Mouse (Mus musculus) brain, adult 2 months (tissue): ENCODE results near the gene Itga11.
A peak's percentile ranks its signal among the peaks of the same experiment; 100 is the strongest.
"Not testable (repeated sequence)": the region's sequence is repeated elsewhere in the genome, so short reads cannot be mapped to it uniquely, and the experiment has no call there.

Source experiments
- DNase-seq: peaks from one replicate; pipeline ENCODE4 v3.0.0; 2011; ENCODE audit warnings: low read depth, low spot score

Itga11 gene

GRCm38 (mm10) chr9:62765346-62765745, 87.7 kb downstream of the Itga11 start:
- peak; percentile 84 for DNase-seq

DNA sequence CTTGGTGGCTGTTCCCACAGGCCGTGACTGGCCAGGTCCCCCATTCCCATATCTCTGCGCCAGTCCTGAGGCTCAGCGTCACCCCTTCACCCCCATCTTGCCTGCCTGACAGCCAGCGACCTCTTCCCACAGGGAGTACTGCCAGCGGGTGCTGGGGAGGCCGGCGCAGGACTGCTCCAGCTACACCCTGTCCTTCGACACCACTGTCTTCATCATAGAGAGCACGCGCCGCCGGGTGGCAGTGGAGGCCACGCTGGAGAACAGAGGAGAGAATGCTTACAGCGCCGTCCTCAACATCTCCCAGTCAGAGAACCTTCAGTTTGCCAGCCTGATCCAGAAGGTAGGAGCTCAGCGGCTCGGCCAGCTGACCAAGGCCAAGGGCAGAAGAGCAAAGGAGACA, 89.8 kb downstream of the Itga11 start:
- no peak for DNase-seq

DNA sequence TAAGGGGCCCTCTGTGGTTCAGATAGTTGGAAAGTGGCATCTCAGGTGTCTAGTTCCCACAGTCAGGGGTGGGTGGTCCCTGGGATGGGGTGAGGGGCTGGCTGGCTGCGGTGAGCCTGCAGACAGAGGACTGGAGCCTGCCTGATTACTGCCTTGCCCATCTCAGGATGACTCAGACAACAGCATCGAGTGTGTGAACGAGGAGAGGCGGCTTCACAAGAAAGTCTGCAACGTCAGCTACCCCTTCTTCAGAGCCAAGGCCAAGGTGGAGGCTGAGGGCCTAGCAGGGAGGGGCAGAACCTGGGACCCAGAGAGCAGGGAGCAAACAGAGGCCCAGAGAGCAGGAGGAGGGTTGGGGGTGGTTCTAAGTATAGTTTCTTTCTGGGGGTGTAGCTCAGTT, 90.7 kb downstream of the Itga11 start:
- peak; percentile 74 for DNase-seq

GRCm38 (mm10) chr9:62772746-62773145, 95.1 kb downstream of the Itga11 start:
- DNase-seq, result no peak

- DNase-seq, result no peak
Observed at GRCm38 (mm10) chr9:62775464-62775863, 97.8 kb downstream of the Itga11 start.

- DNase-seq, result peak; percentile 85
Observed at GRCm38 (mm10) chr9:62777461-62777860, 99.8 kb downstream of the Itga11 start.

- DNase-seq, result no peak
Observed at GRCm38 (mm10) chr9:62778721-62779120, 101.1 kb downstream of the Itga11 start.

DNA sequence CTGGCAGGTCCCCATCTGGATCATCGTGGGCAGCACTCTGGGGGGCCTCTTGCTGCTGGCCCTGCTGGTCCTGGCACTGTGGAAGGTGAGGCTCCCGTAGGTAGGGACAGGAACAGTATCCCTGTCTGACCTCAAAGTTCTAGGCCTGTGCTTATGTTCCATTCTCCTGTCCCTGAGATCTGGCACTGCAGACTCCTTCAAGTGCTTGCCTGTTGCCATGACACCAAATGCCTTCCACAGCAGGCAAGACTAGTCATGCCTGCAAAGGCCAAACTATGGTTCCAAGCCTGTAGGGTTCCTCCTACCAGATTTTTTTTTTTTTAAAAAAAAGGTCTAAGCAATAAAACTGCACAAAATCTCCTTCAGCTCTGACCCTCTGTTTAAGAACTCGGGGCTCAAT, 104.3 kb downstream of the Itga11 start:
- peak; percentile 85 for DNase-seq

DNA sequence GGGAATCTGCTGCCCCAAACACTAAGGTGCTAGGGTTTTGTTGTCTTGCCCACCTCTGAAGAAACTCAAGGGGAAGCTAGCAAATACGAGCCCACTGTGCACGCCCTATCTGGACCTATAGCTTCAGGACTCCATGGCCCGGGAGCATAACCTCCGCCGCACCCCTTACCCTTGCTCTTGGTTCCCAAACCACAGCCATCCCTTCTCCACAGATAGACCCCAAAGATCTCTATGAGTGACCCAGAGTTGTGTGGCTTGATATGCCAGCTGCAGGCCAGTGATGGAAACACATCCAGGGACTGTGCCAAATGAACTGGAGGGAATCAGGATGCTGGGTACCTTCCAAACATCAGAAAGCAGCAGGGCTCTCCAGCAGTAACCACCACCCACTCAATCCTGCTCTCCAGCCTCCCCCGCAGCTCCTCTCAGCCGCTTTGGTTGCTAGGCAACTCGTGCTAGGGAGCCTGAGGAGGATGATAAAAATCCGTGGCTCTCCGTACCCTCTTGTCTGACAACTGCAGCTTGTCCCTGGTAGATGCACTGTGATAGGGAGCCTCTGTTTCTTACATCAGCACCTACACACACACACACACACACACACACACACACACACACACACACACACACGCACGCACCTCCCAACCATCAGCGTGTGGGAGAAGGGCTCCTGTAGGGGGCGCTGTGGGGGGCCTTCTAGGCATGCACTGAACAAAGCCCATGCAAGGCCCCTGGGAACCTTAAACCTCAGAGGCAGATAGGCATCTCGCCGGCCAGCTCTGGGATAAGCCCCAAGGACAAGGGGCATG, 105.6 kb downstream of the Itga11 start:
- DNase-seq, result peak; percentile 96

GRCm38 (mm10) chr9:62784233-62784632, 106.6 kb downstream of the Itga11 start:
- no peak for DNase-seq

DNA sequence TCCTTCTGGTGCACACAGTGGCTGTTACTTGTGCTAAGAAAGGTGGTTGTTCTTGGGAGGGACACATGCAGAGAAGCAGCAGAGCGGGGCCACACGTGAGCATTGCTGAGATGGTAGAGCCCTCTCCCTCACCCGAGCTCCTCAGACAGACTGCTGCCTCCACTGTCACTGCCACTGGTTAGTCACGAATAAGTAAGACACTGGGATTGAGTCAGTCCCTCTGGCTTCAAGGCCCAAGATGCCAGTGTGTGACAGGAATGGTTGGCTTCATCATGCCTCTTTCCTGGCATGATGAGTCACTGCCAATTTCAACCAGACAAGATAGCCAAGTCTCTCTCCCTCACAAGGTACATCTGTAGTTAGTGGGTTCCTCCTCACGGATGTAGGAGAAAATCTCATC, 109.1 kb downstream of the Itga11 start:
- peak; percentile 87 for DNase-seq

DNA sequence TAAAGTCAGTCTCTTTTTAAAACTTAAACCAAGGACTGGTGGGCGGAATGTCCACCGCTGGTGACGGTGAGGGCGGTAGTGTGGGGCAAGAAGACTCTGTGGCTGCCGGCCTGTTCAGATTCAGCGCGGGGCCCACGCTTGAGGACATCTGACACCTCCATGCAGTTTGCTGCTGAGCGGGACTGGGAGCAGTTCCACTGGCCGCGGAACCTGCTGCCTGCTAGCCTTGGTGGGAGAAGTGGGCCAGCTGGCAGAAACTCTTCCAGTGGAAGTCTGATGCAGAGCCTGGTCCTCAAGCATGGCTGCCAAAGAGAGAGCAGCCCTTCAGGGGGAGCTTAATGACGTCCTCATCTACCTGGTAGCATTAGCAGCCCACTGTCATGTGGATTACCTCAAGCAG, 112.2 kb downstream of the Itga11 start:
- DNase-seq, result peak; percentile 43

GRCm38 (mm10) chr9:62799218-62799617, 121.6 kb downstream of the Itga11 start:
- not testable (repeated sequence) for DNase-seq

DNA sequence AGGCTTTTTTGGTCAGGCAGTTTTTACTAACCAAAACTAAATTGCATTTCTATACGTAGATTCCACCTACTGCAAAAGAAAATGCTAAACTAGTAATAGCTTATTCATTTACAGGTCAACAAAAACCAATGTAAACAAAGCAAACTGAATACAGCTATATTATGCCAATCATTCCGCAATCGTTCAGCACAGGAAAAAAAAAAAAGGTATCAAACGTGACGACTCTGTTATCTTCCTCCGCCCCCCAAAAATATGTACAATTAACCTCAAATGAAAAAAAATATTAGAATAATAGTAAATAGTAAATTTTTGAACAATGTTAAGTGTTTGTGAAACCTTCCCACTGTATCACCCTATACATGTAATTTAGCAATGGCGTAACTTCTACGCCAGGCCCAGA, 132.5 kb downstream of the Itga11 start:
- no peak for DNase-seq

GRCm38 (mm10) chr9:62810543-62811515, 133.2 kb downstream of the Itga11 start:
- DNase-seq, result peak; percentile 51

- peak; percentile 99 for DNase-seq
Observed at GRCm38 (mm10) chr9:62811516-62812121, 134.0 kb downstream of the Itga11 start, which contains the start of gene Fem1b. Fem1b (minus strand) TSS chr9:62811934.

DNA sequence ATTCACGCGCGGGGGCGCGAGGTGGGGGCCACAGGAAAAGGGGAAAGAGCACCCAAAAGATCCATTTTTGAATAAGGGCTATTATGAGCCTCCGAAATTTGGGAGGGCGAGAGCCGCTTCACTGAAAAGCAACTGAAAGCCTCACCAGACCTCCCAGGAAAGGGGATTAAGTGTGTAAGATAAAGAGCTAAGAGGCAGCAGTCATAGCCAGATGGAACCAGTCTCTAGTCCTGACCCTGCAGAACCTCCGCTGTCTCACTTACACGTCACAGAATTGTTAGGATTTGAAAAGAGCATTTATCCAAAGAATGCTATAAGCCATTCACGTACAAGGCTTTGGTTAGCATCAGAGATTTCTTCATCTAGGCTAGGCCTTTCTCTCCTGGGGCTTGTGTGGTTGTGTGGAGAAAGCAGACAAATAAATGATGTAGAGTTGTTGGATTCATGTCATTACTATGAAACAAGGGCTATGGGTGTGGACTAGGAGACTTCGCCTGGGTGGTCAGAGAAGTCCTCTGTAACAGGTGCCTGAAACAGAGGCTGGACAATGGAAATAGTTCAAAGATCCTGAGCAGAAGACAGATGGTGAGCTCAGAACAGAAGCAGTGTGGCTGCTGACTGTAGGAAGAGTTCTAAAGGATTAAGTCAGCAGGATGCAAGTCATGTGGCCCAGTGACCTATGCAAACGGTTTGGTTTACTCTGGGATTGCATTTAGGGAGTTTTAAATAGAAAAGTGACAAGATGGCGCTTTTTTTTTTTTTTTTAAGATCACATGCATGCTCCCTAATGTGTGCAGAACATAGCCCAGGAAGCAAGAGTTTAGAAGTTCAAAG, 134.8 kb downstream of the Itga11 start:
- DNase-seq, result peak; percentile 52

DNA sequence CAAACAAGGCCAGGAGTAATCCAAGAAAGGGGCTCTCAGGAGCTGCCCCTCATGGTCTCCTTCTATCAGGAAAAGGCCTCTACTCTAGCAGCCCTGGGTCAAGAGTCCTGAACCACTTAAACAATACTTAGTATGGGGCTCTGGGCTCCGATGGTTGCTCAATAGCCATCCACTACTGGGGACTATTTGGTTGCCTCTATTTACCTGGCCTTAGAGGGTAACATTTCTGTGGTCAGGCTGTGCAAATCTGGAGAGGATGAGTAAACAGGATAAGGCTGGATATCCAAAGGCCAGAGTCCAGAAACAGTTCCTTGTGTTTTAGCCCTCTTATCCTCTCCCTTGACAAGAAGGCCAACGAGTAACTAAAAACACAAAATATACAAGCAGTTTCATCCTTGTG, 137.1 kb downstream of the Itga11 start:
- DNase-seq, result no peak

- DNase-seq, result no peak
Observed at GRCm38 (mm10) chr9:62816323-62817098, 138.9 kb downstream of the Itga11 start.

GRCm38 (mm10) chr9:62817099-62817571, 139.5 kb downstream of the Itga11 start:
- peak; percentile 78 for DNase-seq
